Mouse (Mus musculus): ENCODE results near the gene A2ml1. TPM values are rescaled to one million over a fixed set of nuclear protein-coding genes. Genes with fewer than 3 reads are reported as not detected.
A peak's percentile ranks its signal among the peaks of the same experiment; 100 is the strongest.

A2ml1 gene
- polyA plus RNA-seq, 1 experiment from 2014 or later: not detected

DNA sequence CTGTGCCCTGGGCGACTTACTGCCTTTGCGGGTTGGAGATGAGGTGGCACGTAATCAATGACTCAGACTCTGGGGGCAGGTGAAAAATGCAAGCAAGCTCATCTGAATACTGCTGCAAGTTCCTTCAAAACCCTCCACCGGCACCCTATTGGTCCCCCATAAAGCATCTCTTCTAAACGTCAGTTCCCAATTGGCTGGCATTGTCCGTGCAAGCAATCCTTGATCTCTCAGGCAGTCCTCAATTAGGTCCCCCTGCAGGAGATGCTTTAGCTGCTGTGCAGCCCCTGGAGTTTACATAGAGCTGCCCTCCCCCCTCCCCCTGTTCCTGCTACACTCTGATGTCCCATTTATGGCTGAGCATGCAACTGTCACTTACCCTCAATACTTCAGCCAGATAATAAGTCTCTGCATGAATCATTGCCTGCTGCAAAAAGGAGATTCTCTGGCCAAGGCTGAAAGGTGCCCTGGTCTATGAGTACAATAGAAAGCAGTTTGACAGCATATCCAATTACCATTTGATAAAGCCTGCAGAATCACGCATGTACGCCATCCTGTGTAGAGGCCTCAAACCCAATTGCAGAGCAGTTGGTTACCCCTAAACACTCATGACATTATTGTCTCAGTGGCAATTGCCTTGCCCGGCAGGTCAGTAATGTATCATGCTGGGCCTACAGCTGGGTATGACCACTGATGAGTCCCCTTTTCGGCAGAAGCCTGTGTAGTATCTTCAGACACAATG lies 21.2 kb upstream of the A2ml1 start:
- 63% methylated on average over 10 of the region's 10 CpGs for WGBS (ENCODE audit: insufficient replicate concordance)
- H3K27me3 ChIP-seq (ENCODE audit: control insufficient read depth, insufficient read depth, low read length): no peaks in the 10 kb centered on the region

GRCm38 (mm10) chr6:128602026-128602425 lies 20.6 kb upstream of the A2ml1 start:
- 63% methylated on average over 3 of the region's 3 CpGs for WGBS (ENCODE audit: insufficient replicate concordance)
- H3K27me3 ChIP-seq (ENCODE audit: control insufficient read depth, insufficient read depth, low read length): no peaks in the 10 kb centered on the region
- no peaks in the 10 kb centered on the region for H3K36me3 ChIP-seq (ENCODE audit: control insufficient read depth, insufficient read depth, low read length)
- ATAC-seq (replicated peaks; ENCODE audit: insufficient number of reproducible peaks, low FRiP score, low TSS enrichment): no peak
- H3K27ac ChIP-seq (ENCODE audit: low read depth, low read length): no peak overlapping the region
- no peak overlapping the region for H3K9ac ChIP-seq (ENCODE audit: low read depth, low read length)
- no peak overlapping the region for H3K4me3 ChIP-seq (ENCODE audit: low read depth, low read length)
- H3K9me3 ChIP-seq (replicated peaks; ENCODE audit: control insufficient read depth, low read length): no peaks in the 10 kb centered on the region
- no peak overlapping the region for H3K4me2 ChIP-seq
- H3K4me1 ChIP-seq (ENCODE audit: control insufficient read depth, insufficient read depth, low read length): no peaks in the 10 kb centered on the region

More for the DNA sequence above, 21.2 kb upstream of the A2ml1 start:
- H3K36me3 ChIP-seq (ENCODE audit: control insufficient read depth, insufficient read depth, low read length): no peaks in the 10 kb centered on the region
- H3K27ac ChIP-seq (ENCODE audit: low read depth, low read length): no peak overlapping the region
- H3K4me1 ChIP-seq (ENCODE audit: control insufficient read depth, insufficient read depth, low read length): no peaks in the 10 kb centered on the region
- no peak overlapping the region for H3K4me3 ChIP-seq (ENCODE audit: low read depth, low read length)
- H3K4me2 ChIP-seq: no peak overlapping the region
- no peak for ATAC-seq (replicated peaks; ENCODE audit: insufficient number of reproducible peaks, low FRiP score, low TSS enrichment)
- H3K9me3 ChIP-seq (replicated peaks; ENCODE audit: control insufficient read depth, low read length): no peaks in the 10 kb centered on the region
- H3K9ac ChIP-seq (ENCODE audit: low read depth, low read length): no peak overlapping the region

DNA sequence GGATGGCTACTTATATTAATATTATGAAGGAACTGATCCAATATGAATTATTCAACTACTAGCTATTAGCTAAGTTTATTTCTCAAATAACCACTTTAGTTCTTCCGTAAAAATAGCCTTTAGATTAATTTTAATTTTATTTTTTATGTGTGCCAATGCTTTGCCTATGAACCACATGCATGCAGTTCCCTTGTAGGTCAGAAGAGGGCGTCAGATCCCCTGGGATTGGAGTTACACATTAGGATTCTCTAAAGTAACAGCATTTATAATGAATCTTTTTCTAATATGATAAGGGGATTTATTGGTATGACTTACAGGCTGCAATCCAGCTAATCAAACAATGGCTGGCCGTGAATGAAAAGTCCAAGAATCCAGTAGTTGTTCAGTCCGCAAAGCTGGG lies 18.1 kb upstream of the A2ml1 start:
- no peak overlapping the region for H3K4me2 ChIP-seq
- H3K4me1 ChIP-seq (ENCODE audit: control insufficient read depth, insufficient read depth, low read length): no peaks in the 10 kb centered on the region
- WGBS (ENCODE audit: insufficient replicate concordance): 48% methylated on average over 4 of the region's 4 CpGs
- ATAC-seq (replicated peaks; ENCODE audit: insufficient number of reproducible peaks, low FRiP score, low TSS enrichment): no peak
- no peaks in the 10 kb centered on the region for H3K27me3 ChIP-seq (ENCODE audit: control insufficient read depth, insufficient read depth, low read length)
- H3K9ac ChIP-seq (ENCODE audit: low read depth, low read length): no peak overlapping the region
- H3K27ac ChIP-seq (ENCODE audit: low read depth, low read length): no peak overlapping the region
- no peaks in the 10 kb centered on the region for H3K36me3 ChIP-seq (ENCODE audit: control insufficient read depth, insufficient read depth, low read length)
- H3K4me3 ChIP-seq (ENCODE audit: low read depth, low read length): no peak overlapping the region
- no peaks in the 10 kb centered on the region for H3K9me3 ChIP-seq (replicated peaks; ENCODE audit: control insufficient read depth, low read length)

DNA sequence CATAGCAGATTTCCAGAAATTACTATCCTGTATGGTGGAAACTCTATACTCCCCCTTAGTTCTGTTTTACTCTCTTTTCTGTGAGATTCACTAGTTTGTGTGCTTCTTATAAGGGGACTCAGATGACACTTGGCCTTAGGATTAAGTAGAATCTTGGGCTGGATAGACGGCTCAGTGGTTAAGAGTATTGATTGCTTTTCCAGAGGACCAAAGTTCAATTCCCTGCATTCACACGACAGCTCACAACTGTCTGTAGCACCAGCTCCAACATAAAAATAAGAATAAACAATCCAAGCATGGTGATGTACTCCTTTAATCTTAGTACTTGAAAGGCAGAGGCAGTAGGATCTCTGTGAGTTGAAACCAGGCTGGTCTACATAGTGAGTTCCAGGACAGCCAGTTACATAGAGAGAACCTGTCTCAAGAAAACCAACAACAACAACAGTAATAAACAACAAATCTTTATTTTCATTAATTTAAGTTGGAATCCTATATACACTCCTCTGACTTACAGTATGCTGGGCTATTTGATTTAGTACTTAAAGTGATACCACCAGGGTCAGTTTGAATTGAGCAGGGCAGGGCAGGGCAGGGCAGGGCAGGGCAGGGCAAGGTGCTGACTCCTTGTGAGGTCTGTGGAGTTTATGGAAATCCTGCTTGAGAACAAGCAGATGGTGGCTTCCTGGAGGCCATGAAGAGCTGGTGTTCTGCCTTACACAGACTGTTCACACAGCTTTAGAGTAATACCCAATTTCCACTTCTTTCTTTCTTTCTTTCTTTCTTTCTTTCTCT lies 17.0 kb upstream of the A2ml1 start:
- 64% methylated on average over 2 of the region's 2 CpGs for WGBS (ENCODE audit: insufficient replicate concordance)
- no peak overlapping the region for H3K27ac ChIP-seq (ENCODE audit: low read depth, low read length)
- no peak for ATAC-seq (replicated peaks; ENCODE audit: insufficient number of reproducible peaks, low FRiP score, low TSS enrichment)
- no peaks in the 10 kb centered on the region for H3K4me1 ChIP-seq (ENCODE audit: control insufficient read depth, insufficient read depth, low read length)
- H3K36me3 ChIP-seq (ENCODE audit: control insufficient read depth, insufficient read depth, low read length): no peaks in the 10 kb centered on the region
- no peak overlapping the region for H3K4me3 ChIP-seq (ENCODE audit: low read depth, low read length)
- H3K4me2 ChIP-seq: no peak overlapping the region
- H3K9ac ChIP-seq (ENCODE audit: low read depth, low read length): no peak overlapping the region
- H3K27me3 ChIP-seq (ENCODE audit: control insufficient read depth, insufficient read depth, low read length): no peaks in the 10 kb centered on the region
- no peaks in the 10 kb centered on the region for H3K9me3 ChIP-seq (replicated peaks; ENCODE audit: control insufficient read depth, low read length)

DNA sequence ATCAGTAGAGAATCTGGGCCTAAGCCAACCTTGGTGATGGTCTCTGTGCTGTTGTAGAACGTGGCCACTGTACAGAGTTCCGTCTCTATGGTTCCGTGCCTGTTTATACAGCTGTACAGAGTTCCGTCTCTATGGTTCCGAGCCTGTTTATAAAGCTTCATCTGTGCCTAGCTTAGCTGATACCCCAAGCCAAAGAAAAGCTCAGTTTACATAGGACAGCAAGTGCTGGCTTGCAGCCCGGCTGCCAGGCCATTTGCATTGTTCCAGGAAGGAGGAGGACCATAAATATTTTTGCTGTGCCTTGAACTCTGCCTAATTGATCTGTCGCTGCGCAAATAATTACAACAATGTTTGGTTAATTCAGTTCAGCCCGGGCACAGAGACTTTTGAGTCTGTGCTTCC lies 15.7 kb upstream of the A2ml1 start:
- 0 out of 2 replicates have a peak, but pooled peaks have one; percentile 39 for ATAC-seq (replicated peaks; ENCODE audit: insufficient number of reproducible peaks, low FRiP score, low TSS enrichment)
- Histone ChIP-seq H3K27me3 (ENCODE audit: control insufficient read depth, insufficient read depth, low read length) (no peaks in the 10 kb centered on the region), H3K4me1 (ENCODE audit: control insufficient read depth, insufficient read depth, low read length) (no peaks in the 10 kb centered on the region), H3K4me3 (ENCODE audit: low read depth, low read length) (no peak overlapping the region), H3K27ac (ENCODE audit: low read depth, low read length) (no peak overlapping the region), H3K9ac (ENCODE audit: low read depth, low read length) (no peak overlapping the region), H3K9me3 (replicated peaks; ENCODE audit: control insufficient read depth, low read length) (no peaks in the 10 kb centered on the region), H3K36me3 (ENCODE audit: control insufficient read depth, insufficient read depth, low read length) (no peaks in the 10 kb centered on the region), H3K4me2 (peak overlapping the region; percentile 24; the same call in 1 of the 2 replicates)
- 56% methylated on average over 9 of the region's 9 CpGs for WGBS (ENCODE audit: insufficient replicate concordance)

- H3K27me3 ChIP-seq (ENCODE audit: control insufficient read depth, insufficient read depth, low read length): no peaks in the 10 kb centered on the region
- H3K9me3 ChIP-seq (replicated peaks; ENCODE audit: control insufficient read depth, low read length): no peaks in the 10 kb centered on the region
- no peaks in the 10 kb centered on the region for H3K4me1 ChIP-seq (ENCODE audit: control insufficient read depth, insufficient read depth, low read length)
- no peak overlapping the region for H3K9ac ChIP-seq (ENCODE audit: low read depth, low read length)
- 81% methylated on average over 9 of the region's 9 CpGs for WGBS (ENCODE audit: insufficient replicate concordance)
- ATAC-seq (replicated peaks; ENCODE audit: insufficient number of reproducible peaks, low FRiP score, low TSS enrichment): no peak
- no peak overlapping the region for H3K4me2 ChIP-seq
- no peaks in the 10 kb centered on the region for H3K36me3 ChIP-seq (ENCODE audit: control insufficient read depth, insufficient read depth, low read length)
- no peak overlapping the region for H3K27ac ChIP-seq (ENCODE audit: low read depth, low read length)
- no peak overlapping the region for H3K4me3 ChIP-seq (ENCODE audit: low read depth, low read length)
Measured at GRCm38 (mm10) chr6:128594651-128595050, 13.2 kb upstream of the A2ml1 start.

DNA sequence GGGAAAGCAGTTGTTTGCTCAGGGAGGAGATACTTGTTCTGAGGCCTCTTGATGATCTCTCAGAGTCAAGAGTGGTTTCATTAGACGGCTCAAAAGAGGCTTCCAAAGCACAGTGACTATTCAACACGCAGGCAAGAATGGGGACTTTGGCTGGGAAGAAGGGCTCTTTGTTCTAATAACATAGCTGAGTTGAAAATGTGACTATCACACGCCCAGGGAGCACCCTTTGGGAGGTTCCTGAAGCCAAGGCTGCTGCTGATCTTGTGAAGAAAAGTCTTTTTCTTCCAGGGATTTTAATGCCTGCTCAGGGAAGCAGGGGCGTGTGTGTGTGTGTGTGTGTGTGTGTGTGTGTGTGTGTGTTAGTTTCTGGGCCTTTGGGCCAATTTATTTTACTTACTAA lies 8.0 kb upstream of the A2ml1 start:
- Histone ChIP-seq H3K9me3 (replicated peaks; ENCODE audit: control insufficient read depth, low read length) (no peaks in the 10 kb centered on the region), H3K27ac (ENCODE audit: low read depth, low read length) (no peak overlapping the region), H3K9ac (ENCODE audit: low read depth, low read length) (no peak overlapping the region), H3K4me2 (no peak overlapping the region), H3K36me3 (ENCODE audit: control insufficient read depth, insufficient read depth, low read length) (no peaks in the 10 kb centered on the region), H3K27me3 (ENCODE audit: control insufficient read depth, insufficient read depth, low read length) (no peaks in the 10 kb centered on the region), H3K4me1 (ENCODE audit: control insufficient read depth, insufficient read depth, low read length) (no peaks in the 10 kb centered on the region), H3K4me3 (ENCODE audit: low read depth, low read length) (no peak overlapping the region)
- ATAC-seq (replicated peaks; ENCODE audit: insufficient number of reproducible peaks, low FRiP score, low TSS enrichment): no peak
- WGBS (ENCODE audit: insufficient replicate concordance): 66% methylated on average over 4 of the region's 4 CpGs

DNA sequence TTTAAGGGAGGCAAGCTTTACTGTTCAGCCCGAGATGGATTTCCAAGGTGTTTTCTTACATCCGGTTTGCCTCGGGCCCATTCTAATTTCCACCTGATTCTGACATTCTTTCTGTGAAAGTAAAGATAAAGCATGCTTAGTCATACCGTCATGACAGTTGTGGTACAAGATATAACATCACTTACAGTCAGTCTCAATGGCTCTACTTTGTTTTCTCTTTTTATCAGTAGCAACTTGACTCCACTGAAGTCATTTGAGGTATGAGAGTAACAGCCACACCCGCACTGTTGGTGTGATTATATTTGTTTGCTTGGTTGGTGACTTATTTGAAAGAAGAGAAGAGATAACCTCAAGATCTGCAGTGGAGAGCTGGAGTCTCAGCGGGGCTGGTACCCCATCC lies 6.2 kb upstream of the A2ml1 start:
- H3K27ac ChIP-seq (ENCODE audit: low read depth, low read length): no peak overlapping the region
- H3K4me3 ChIP-seq (ENCODE audit: low read depth, low read length): no peak overlapping the region
- no peaks in the 10 kb centered on the region for H3K4me1 ChIP-seq (ENCODE audit: control insufficient read depth, insufficient read depth, low read length)
- H3K27me3 ChIP-seq (ENCODE audit: control insufficient read depth, insufficient read depth, low read length): no peaks in the 10 kb centered on the region
- H3K9ac ChIP-seq (ENCODE audit: low read depth, low read length): no peak overlapping the region
- H3K4me2 ChIP-seq: no peak overlapping the region
- WGBS (ENCODE audit: insufficient replicate concordance): 58% methylated on average over 6 of the region's 6 CpGs
- no peaks in the 10 kb centered on the region for H3K9me3 ChIP-seq (replicated peaks; ENCODE audit: control insufficient read depth, low read length)
- H3K36me3 ChIP-seq (ENCODE audit: control insufficient read depth, insufficient read depth, low read length): no peaks in the 10 kb centered on the region
- ATAC-seq (replicated peaks; ENCODE audit: insufficient number of reproducible peaks, low FRiP score, low TSS enrichment): no peak

Measured in heart, embryonic 11.5 days (tissue).